ENCODE assay signal across 24 mouse cellular contexts in genomic region chr11:100254360-100255090, GRCm38 (mm10). TPM values are rescaled to one million over a fixed set of nuclear protein-coding genes. Genes with fewer than 3 reads are reported as not detected.
DNase-seq lines count a peak whose midpoint lies in the region; ATAC-seq and TF ChIP-seq lines count a peak whose summit lies in the region.
"Had no signal": no experiment of that assay in that cellular context is flagged by ENCODE, and none has a peak within 500 bp of the region (broad histone marks: within the 10 kb centered on the region; RNA-seq: fewer than 3 reads in every experiment).

No protein-coding gene starts in this region.

- intact Hi-C loops in gastrocnemius, postnatal 14 days (cut with DNase I; ENCODE audit: low total_unique reads): no loop called here

- TF ChIP-seq CTCF in cerebellum, adult 2 months (IDR thresholded peaks at IDR 0.05; ENCODE audit: borderline replicate concordance, insufficient read depth, low read depth, low read length): no peak

- no peak for ATAC-seq in forebrain, embryonic 11.5 days (replicated peaks; ENCODE audit: low FRiP score)
- no peak for ATAC-seq in forebrain, embryonic 14.5 days
- peak; percentile 34; the same call in 1 of the 2 replicates for ATAC-seq in megakaryocyte progenitor cell, adult 5-6 weeks (replicated peaks; ENCODE audit: poor library complexity)
- ATAC-seq: hindbrain, postnatal 0 days; midbrain, embryonic 16.5 days had no signal

- no peak for TF ChIP-seq POLR2A in cerebellum, adult 2 months (IDR thresholded peaks at IDR 0.05; ENCODE audit: borderline replicate concordance, insufficient read depth, low read length)

- H3K9me3 ChIP-seq in forebrain, embryonic 11.5 days (ENCODE audit: control insufficient read depth, low read length): no peaks in the 10 kb centered on the region
- no peaks in the 10 kb centered on the region for H3K9me3 ChIP-seq in forebrain, embryonic 14.5 days (replicated peaks; ENCODE audit: control insufficient read depth, low read length)
- H3K9me3 ChIP-seq: forebrain, embryonic 10.5 days; heart, embryonic 15.5 days; lung, embryonic 15.5 days had no signal

- no peak overlapping the region for H3K27ac ChIP-seq in forebrain, embryonic 11.5 days (ENCODE audit: low read depth, low read length)
- no peak overlapping the region for H3K27ac ChIP-seq in forebrain, embryonic 14.5 days (ENCODE audit: low read depth, low read length)
- H3K27ac ChIP-seq in cerebellum, adult 2 months (ENCODE audit: insufficient read depth, low read length): no peak overlapping the region
- H3K27ac ChIP-seq: forebrain, embryonic 10.5 days; heart, embryonic 15.5 days; hindbrain, postnatal 0 days; lung, embryonic 15.5 days had no signal

- 61% methylated on average over 5 of the region's 5 CpGs for WGBS in forebrain, embryonic 11.5 days
- WGBS in forebrain, embryonic 14.5 days: 69% methylated on average over 5 of the region's 5 CpGs
- WGBS in cerebellum, adult 2 months: 73% methylated on average over 5 of the region's 5 CpGs

- H3K4me1 ChIP-seq in forebrain, embryonic 11.5 days (replicated peaks; ENCODE audit: control insufficient read depth, insufficient read depth, low read length): no peaks in the 10 kb centered on the region
- no peaks in the 10 kb centered on the region for H3K4me1 ChIP-seq in forebrain, embryonic 14.5 days (ENCODE audit: control insufficient read depth, insufficient read depth, low read length)
- H3K4me1 ChIP-seq in cerebellum, adult 2 months (ENCODE audit: control insufficient read depth, insufficient read depth, low read length): no peaks in the 10 kb centered on the region
- H3K4me1 ChIP-seq: heart, embryonic 15.5 days; lung, embryonic 15.5 days had no signal

- H3K36me3 ChIP-seq in forebrain, embryonic 11.5 days (ENCODE audit: control insufficient read depth, insufficient read depth, low read length): no peaks in the 10 kb centered on the region
- no peaks in the 10 kb centered on the region for H3K36me3 ChIP-seq in forebrain, embryonic 14.5 days (ENCODE audit: control insufficient read depth, insufficient read depth, low read length)
- H3K36me3 ChIP-seq: forebrain, embryonic 10.5 days; heart, embryonic 15.5 days; lung, embryonic 15.5 days had no signal

- H3K9ac ChIP-seq in forebrain, embryonic 11.5 days (ENCODE audit: low read length): no peak overlapping the region
- no peak overlapping the region for H3K9ac ChIP-seq in forebrain, embryonic 14.5 days (ENCODE audit: low read length)
- H3K9ac ChIP-seq: heart, embryonic 15.5 days; lung, embryonic 15.5 days had no signal

- H3K4me2 ChIP-seq in forebrain, embryonic 11.5 days (ENCODE audit: low read depth, low read length, severe bottlenecking): no peak overlapping the region
- H3K4me2 ChIP-seq in forebrain, embryonic 14.5 days (ENCODE audit: low read length): no peak overlapping the region
- H3K4me2 ChIP-seq: heart, embryonic 15.5 days; lung, embryonic 15.5 days had no signal

- H3K27me3 ChIP-seq in forebrain, embryonic 11.5 days (ENCODE audit: control insufficient read depth, insufficient read depth, low read length): no peaks in the 10 kb centered on the region
- no peaks in the 10 kb centered on the region for H3K27me3 ChIP-seq in forebrain, embryonic 14.5 days (replicated peaks; ENCODE audit: control insufficient read depth, insufficient read depth, low read length)
- H3K27me3 ChIP-seq in cerebellum, adult 2 months (ENCODE audit: control insufficient read depth, insufficient read depth, low read length): no peaks in the 10 kb centered on the region
- H3K27me3 ChIP-seq: heart, embryonic 15.5 days; lung, embryonic 15.5 days had no signal

- peak; percentile 41 for DNase-seq in forebrain, embryonic 11.5 days (ENCODE audit: low spot score)
- no peak for DNase-seq in forebrain, embryonic 14.5 days (ENCODE audit: low spot score)
- DNase-seq in 3134 (ENCODE audit: extremely low read depth, insufficient read length, low spot score) (peak; percentile 64), R1 (ENCODE audit: low read depth, low spot score) (peak; percentile 83)
- DNase-seq in gastrocnemius, postnatal 14 days: no peak
- DNase-seq in cerebellum, adult 2 months: no peak
- no peak for DNase-seq in neural tube, embryonic 10.5 days (ENCODE audit: extremely low spot score, low spot score)
- DNase-seq: adrenal gland, postnatal 14 days; cerebellum, adult 9-11 months; kidney, adult 2 months; kidney, postnatal 14 days; right cerebral cortex, postnatal 14 days; thymus, postnatal 25 days had no signal

- no peak overlapping the region for H3K4me3 ChIP-seq in forebrain, embryonic 11.5 days (ENCODE audit: low read depth, low read length)
- H3K4me3 ChIP-seq in forebrain, embryonic 14.5 days (ENCODE audit: low read depth, low read length): no peak overlapping the region
- H3K4me3 ChIP-seq in cerebellum, adult 2 months (replicated peaks; ENCODE audit: insufficient read depth, low read depth, low read length): no peak overlapping the region
- H3K4me3 ChIP-seq: forebrain, embryonic 10.5 days; heart, embryonic 15.5 days; lung, embryonic 15.5 days had no signal

RNA-seq across cellular contexts. Expression of gene Krt16, which starts 5.8 kb away (rescaled TPM):
- not detected in 2 replicates for polyA plus RNA-seq in forebrain, embryonic 11.5 days (2014; fragmentation: Nextera tagmentation; extraction: Ambion mirVana)
- polyA plus RNA-seq in forebrain, embryonic 14.5 days (2014; fragmentation: Nextera tagmentation; extraction: Ambion mirVana): not detected in 2 replicates
- total RNA-seq in megakaryocyte progenitor cell, adult 5-6 weeks (2015): not detected in 2 replicates
- not detected in 2 replicates for total RNA-seq in megakaryocyte progenitor cell, adult 5-6 weeks (2017)
- total RNA-seq in gastrocnemius, postnatal 14 days (2021): not detected
- not detected in 2 replicates for polyA plus RNA-seq in cerebellum, adult 2 months (2012; rRNA removed)
- total RNA-seq: adrenal gland, postnatal 14 days; hematopoietic stem cell, adult 5-6 weeks; hindbrain, postnatal 0 days; left cerebral cortex, postnatal 14 days had no signal
- polyA plus RNA-seq: forebrain, embryonic 10.5 days; heart, embryonic 15.5 days; hindbrain, postnatal 0 days; kidney, adult 2 months; lung, embryonic 15.5 days; midbrain, embryonic 16.5 days; spleen, adult 2 months; testis, adult 2 months had no signal

RNA-seq across cellular contexts. Expression of gene Krt17, which starts 6.3 kb away (rescaled TPM):
- polyA plus RNA-seq in forebrain, embryonic 11.5 days (2014; fragmentation: Nextera tagmentation; extraction: Ambion mirVana): not detected in 2 replicates
- polyA plus RNA-seq in forebrain, embryonic 14.5 days (2014; fragmentation: Nextera tagmentation; extraction: Ambion mirVana): 0.14 and 0.23 TPM in 2 replicates
- total RNA-seq in megakaryocyte progenitor cell, adult 5-6 weeks (2015): not detected in 2 replicates
- total RNA-seq in megakaryocyte progenitor cell, adult 5-6 weeks (2017): not detected in 2 replicates
- not detected for total RNA-seq in gastrocnemius, postnatal 14 days (2021)
- 0.11 and 0.16 TPM in 2 replicates for polyA plus RNA-seq in cerebellum, adult 2 months (2012; rRNA removed)
- total RNA-seq: adrenal gland, postnatal 14 days; hematopoietic stem cell, adult 5-6 weeks; left cerebral cortex, postnatal 14 days had no signal
- polyA plus RNA-seq: forebrain, embryonic 10.5 days; spleen, adult 2 months; testis, adult 2 months had no signal

RNA-seq across cellular contexts. Expression of gene Krt42, which starts 15.1 kb away (rescaled TPM):
- polyA plus RNA-seq in forebrain, embryonic 11.5 days (2014; fragmentation: Nextera tagmentation; extraction: Ambion mirVana): not detected in 2 replicates
- polyA plus RNA-seq in forebrain, embryonic 14.5 days (2014; fragmentation: Nextera tagmentation; extraction: Ambion mirVana): 0.21 TPM in 1 of 2 replicates, not detected in the other
- total RNA-seq in megakaryocyte progenitor cell, adult 5-6 weeks (2015): not detected in 2 replicates
- total RNA-seq in megakaryocyte progenitor cell, adult 5-6 weeks (2017): not detected in 2 replicates
- not detected for total RNA-seq in gastrocnemius, postnatal 14 days (2021)
- not detected in 2 replicates for polyA plus RNA-seq in cerebellum, adult 2 months (2012; rRNA removed)
- total RNA-seq: adrenal gland, postnatal 14 days; gastrocnemius, postnatal 4 days; hematopoietic stem cell, adult 5-6 weeks; hindbrain, postnatal 0 days; left cerebral cortex, postnatal 14 days had no signal
- polyA plus RNA-seq: forebrain, embryonic 10.5 days; heart, embryonic 15.5 days; hindbrain, postnatal 0 days; kidney, adult 2 months; lung, embryonic 15.5 days; midbrain, embryonic 16.5 days; spleen, adult 2 months; testis, adult 2 months had no signal

RNA-seq across cellular contexts. Expression of gene Krt14, which starts 47.2 kb away (rescaled TPM):
- 1.6 and 1.7 TPM in 2 replicates for polyA plus RNA-seq in forebrain, embryonic 11.5 days (2014; fragmentation: Nextera tagmentation; extraction: Ambion mirVana)
- 0.20 TPM in 1 of 2 replicates, not detected in the other for polyA plus RNA-seq in forebrain, embryonic 14.5 days (2014; fragmentation: Nextera tagmentation; extraction: Ambion mirVana)
- not detected in 2 replicates for total RNA-seq in megakaryocyte progenitor cell, adult 5-6 weeks (2015)
- total RNA-seq in megakaryocyte progenitor cell, adult 5-6 weeks (2017): not detected in 2 replicates
- not detected for total RNA-seq in gastrocnemius, postnatal 14 days (2021)
- polyA plus RNA-seq in cerebellum, adult 2 months (2012; rRNA removed): 0.11 and 0.13 TPM in 2 replicates
- total RNA-seq: hematopoietic stem cell, adult 5-6 weeks; hindbrain, postnatal 0 days; left cerebral cortex, postnatal 14 days had no signal
- polyA plus RNA-seq: spleen, adult 2 months; testis, adult 2 months had no signal

Comparison
In these comparisons a context has a peak if more than half of its experiments do, and no peak if none do; other contexts are left out.
1. DNase-seq: peak in forebrain, embryonic 11.5 days (single experiment), 3134 (single experiment) and R1 (single experiment); none in forebrain, embryonic 14.5 days (single experiment), gastrocnemius, postnatal 14 days (single experiment), cerebellum, adult 2 months (0 of 2) and neural tube, embryonic 10.5 days (single experiment).